In genomic region chr17:63226380-63226779, GRCm38 (mm10) we compare ENCODE assay signal across 16 mouse cellular contexts.
"Had no signal": no experiment of that assay in that cellular context is flagged by ENCODE, and none has a peak within 500 bp of the region (broad histone marks: within the 10 kb centered on the region; RNA-seq: fewer than 3 reads in every experiment).

No protein-coding gene starts in this region.

- H3K4me2 ChIP-seq: lung, embryonic 15.5 days; midbrain, embryonic 11.5 days; midbrain, embryonic 13.5 days; midbrain, embryonic 15.5 days; neural tube, embryonic 12.5 days; stomach, embryonic 15.5 days had no signal

- H3K4me3 ChIP-seq: lung, embryonic 15.5 days; megakaryocyte, embryonic 14.5 days; midbrain, embryonic 13.5 days; midbrain, embryonic 15.5 days; neural tube, embryonic 12.5 days; stomach, embryonic 15.5 days had no signal

- H3K9ac ChIP-seq: lung, embryonic 15.5 days; midbrain, embryonic 13.5 days; midbrain, embryonic 15.5 days; neural tube, embryonic 12.5 days; stomach, embryonic 15.5 days had no signal

- H3K9me3 ChIP-seq: lung, embryonic 15.5 days; megakaryocyte, embryonic 14.5 days; midbrain, embryonic 13.5 days; midbrain, embryonic 15.5 days; neural tube, embryonic 12.5 days; stomach, embryonic 15.5 days had no signal

- H3K4me1 ChIP-seq: lung, embryonic 15.5 days; neural tube, embryonic 12.5 days; stomach, embryonic 15.5 days had no signal

- DNase-seq: lung, postnatal 14 days; lung, postnatal 36 days; right cerebral cortex, postnatal 14 days; thymus, adult 2 months; thymus, postnatal 25 days; thymus, postnatal 4 days had no signal

- H3K27ac ChIP-seq: lung, embryonic 15.5 days; macrophage; midbrain, embryonic 13.5 days; midbrain, embryonic 15.5 days; neural tube, embryonic 12.5 days; stomach, embryonic 15.5 days; stomach, postnatal 0 days had no signal

- H3K36me3 ChIP-seq: lung, embryonic 15.5 days; midbrain, embryonic 13.5 days; midbrain, embryonic 15.5 days; neural tube, embryonic 12.5 days; stomach, embryonic 15.5 days had no signal

- H3K27me3 ChIP-seq: lung, embryonic 15.5 days; megakaryocyte, embryonic 14.5 days; midbrain, embryonic 13.5 days; midbrain, embryonic 15.5 days; neural tube, embryonic 12.5 days; stomach, embryonic 15.5 days had no signal

- ATAC-seq: lung, postnatal 0 days; midbrain, embryonic 13.5 days; midbrain, embryonic 15.5 days had no signal
